Mouse (Mus musculus) CH12.LX (cell line): ENCODE measurements around the gene Creb3l1. TPM values are rescaled to one million over a fixed set of nuclear protein-coding genes. Genes with fewer than 3 reads are reported as not detected.

Source experiments
- DNase-seq: peaks from one replicate; pipeline ENCODE4 v3.0.0-alpha.2; 2013; ENCODE audit errors: extremely low read depth
- H3K27ac ChIP-seq: 2 replicates; pipeline ENCODE4 v1.5.1; 2012; ENCODE audit warnings: low read depth, mild to moderate bottlenecking, control low read depth, moderate library complexity; ENCODE audit not compliant: insufficient read depth
- H3K27me3 ChIP-seq: replicated peaks from 2 replicates; pipeline ENCODE3; 2012; ENCODE audit warnings: inconsistent platforms
- H3K36me3 ChIP-seq, 2 experiments: replicated peaks in 1 of 2; 2 replicates each; pipeline versions ENCODE3 to v1.6.1; 2012; ENCODE audit warnings: inconsistent platforms in 1 of 2, low read length in 1 of 2, mild to moderate bottlenecking in 1 of 2, mixed read lengths in 1 of 2, moderate library complexity in 1 of 2; ENCODE audit not compliant: control insufficient read depth in 1 of 2, insufficient read depth in 1 of 2
- H3K4me1 ChIP-seq, 2 experiments: 2 replicates each; pipeline ENCODE4 v1.6.1; 2012; ENCODE audit warnings: inconsistent platforms in 1 of 2, moderate library complexity in 1 of 2; ENCODE audit not compliant: insufficient read depth in 2 of 2, control insufficient read depth in 1 of 2
- H3K4me2 ChIP-seq: 2 replicates; pipeline ENCODE4 v1.6.1; 2012; ENCODE audit warnings: low read depth, mild to moderate bottlenecking, control low read depth; ENCODE audit not compliant: poor library complexity, insufficient read depth, severe bottlenecking
- H3K4me3 ChIP-seq, 3 experiments: fragments of 150-350 bp in 1 of 3; sonication (generic) in 1 of 3; replicated peaks in 1 of 3; 2 replicates each; pipeline versions ENCODE3 to v1.5.1; 2011 to 2012; ENCODE audit warnings: low read depth in 2 of 3, low read length in 2 of 3, mild to moderate bottlenecking in 2 of 3, moderate library complexity in 2 of 3, control low read depth in 1 of 3, improper control_type of control experiment in 1 of 3, inconsistent platforms in 1 of 3, mixed read lengths in 1 of 3; ENCODE audit not compliant: poor library complexity in 1 of 3
- H3K79me2 ChIP-seq: replicated peaks from 2 replicates; pipeline ENCODE4 v1.6.1; 2012; ENCODE audit warnings: mild to moderate bottlenecking, moderate library complexity; ENCODE audit not compliant: control insufficient read depth, poor library complexity, insufficient read depth, severe bottlenecking; ENCODE audit errors: extremely low read depth
- H3K9ac ChIP-seq: 2 replicates; pipeline ENCODE4 v1.6.1; 2012; ENCODE audit warnings: low read depth, mild to moderate bottlenecking, control low read depth, moderate library complexity; ENCODE audit not compliant: insufficient read depth
- H3K9me3 ChIP-seq: replicated peaks from 2 replicates; pipeline ENCODE3; 2012; ENCODE audit warnings: low read length, inconsistent platforms, mixed read lengths
- CHD1 ChIP-seq: IDR thresholded peaks from 2 replicates; pipeline ENCODE4 v1.6.1; 2012; ENCODE audit warnings: low read depth, low read length, improper control_type of control experiment, inconsistent platforms
- CHD2 ChIP-seq: IDR thresholded peaks from 2 replicates; pipeline ENCODE4 v1.6.1; 2011; ENCODE audit warnings: low read length, improper control_type of control experiment
- CTCF ChIP-seq, 2 experiments: IDR thresholded peaks in 1 of 2; conservative IDR thresholded peaks in 1 of 2; 2 replicates each; pipeline ENCODE4 v1.5.1; 2011 to 2012; ENCODE audit warnings: low read depth in 2 of 2, low read length in 2 of 2, improper control_type of control experiment in 1 of 2, inconsistent platforms in 1 of 2, mild to moderate bottlenecking in 1 of 2, moderate library complexity in 1 of 2
- ELF1 ChIP-seq: IDR thresholded peaks from 2 replicates; pipeline ENCODE4 v1.6.1; 2014; ENCODE audit warnings: low read depth, mild to moderate bottlenecking, inconsistent platforms, low read length, improper control_type of control experiment
- EP300 ChIP-seq: IDR thresholded peaks from 2 replicates; pipeline ENCODE4 v1.6.1; 2011; ENCODE audit warnings: low read length, improper control_type of control experiment
- ETS1 ChIP-seq: conservative IDR thresholded peaks from 2 replicates; pipeline ENCODE4 v1.6.1; 2012; ENCODE audit warnings: low read depth, mild to moderate bottlenecking, inconsistent platforms, low read length, improper control_type of control experiment, moderate library complexity
- GABPA ChIP-seq: IDR thresholded peaks from 2 replicates; pipeline ENCODE4 v1.6.1; 2012; ENCODE audit warnings: low read depth, low read length, improper control_type of control experiment, inconsistent platforms; ENCODE audit not compliant: insufficient replicate concordance
- HCFC1 ChIP-seq: IDR thresholded peaks from 2 replicates; pipeline ENCODE4 v1.6.1; 2012; ENCODE audit warnings: low read depth, mild to moderate bottlenecking, inconsistent platforms, low read length, improper control_type of control experiment
- JUN ChIP-seq: IDR thresholded peaks from 2 replicates; pipeline ENCODE4 v1.6.1; 2011; ENCODE audit warnings: low read depth, mild to moderate bottlenecking, low read length, improper control_type of control experiment, moderate library complexity; ENCODE audit not compliant: insufficient read depth
- JUND ChIP-seq: conservative IDR thresholded peaks from 2 replicates; pipeline ENCODE4 v1.6.1; 2011; ENCODE audit warnings: low read depth, low read length, improper control_type of control experiment
- KAT2A ChIP-seq: IDR thresholded peaks from 2 replicates; pipeline ENCODE4 v1.6.1; 2012; ENCODE audit warnings: low read length, improper control_type of control experiment, inconsistent platforms; ENCODE audit not compliant: insufficient replicate concordance
- MAFK ChIP-seq: IDR thresholded peaks from 2 replicates; pipeline ENCODE4 v1.6.1; 2011; ENCODE audit warnings: low read length, improper control_type of control experiment; ENCODE audit not compliant: insufficient replicate concordance
- MAZ ChIP-seq: IDR thresholded peaks from 2 replicates; pipeline ENCODE4 v1.6.1; 2012; ENCODE audit warnings: low read depth, mild to moderate bottlenecking, inconsistent platforms, low read length, improper control_type of control experiment, moderate library complexity
- MEF2A ChIP-seq: IDR thresholded peaks from 2 replicates; pipeline ENCODE4 v1.6.1; 2014; ENCODE audit warnings: low read depth, mild to moderate bottlenecking, inconsistent platforms, low read length, improper control_type of control experiment, borderline replicate concordance
- MXI1 ChIP-seq: IDR thresholded peaks from 2 replicates; pipeline ENCODE4 v1.6.1; 2011; ENCODE audit warnings: mild to moderate bottlenecking, low read depth, low read length, improper control_type of control experiment
- MYC ChIP-seq: IDR thresholded peaks from 2 replicates; pipeline ENCODE4 v1.6.1; 2011; ENCODE audit warnings: low read depth, mild to moderate bottlenecking, improper control_type of control experiment, low read length
- NELFE ChIP-seq: IDR thresholded peaks from 2 replicates; pipeline ENCODE4 v1.6.1; 2011; ENCODE audit warnings: low read depth, low read length, improper control_type of control experiment
- NRF1 ChIP-seq: IDR thresholded peaks from 2 replicates; pipeline ENCODE4 v1.6.1; 2014; ENCODE audit warnings: low read depth, mild to moderate bottlenecking, inconsistent platforms, low read length, improper control_type of control experiment, moderate library complexity
- PAX5 ChIP-seq: IDR thresholded peaks from 2 replicates; pipeline ENCODE4 v1.6.1; 2012; ENCODE audit warnings: low read length, inconsistent platforms, mixed read lengths
- POLR2A ChIP-seq: IDR thresholded peaks from 2 replicates; pipeline ENCODE4 v1.6.1; 2011; ENCODE audit warnings: low read depth, mild to moderate bottlenecking, improper control_type of control experiment, low read length
- POLR2AphosphoS2 ChIP-seq: IDR thresholded peaks from 2 replicates; pipeline ENCODE4 v1.6.1; 2011; ENCODE audit warnings: low read depth, low read length, improper control_type of control experiment
- RAD21 ChIP-seq: IDR thresholded peaks from 2 replicates; pipeline ENCODE4 v1.6.1; 2011; ENCODE audit warnings: low read depth, mild to moderate bottlenecking, low read length, improper control_type of control experiment, moderate library complexity
- RCOR1 ChIP-seq: conservative IDR thresholded peaks from 2 replicates; pipeline ENCODE4 v1.6.1; 2012; ENCODE audit warnings: low read depth, mild to moderate bottlenecking, inconsistent platforms, low read length, improper control_type of control experiment
- SIN3A ChIP-seq: IDR thresholded peaks from 2 replicates; pipeline ENCODE4 v1.6.1; 2012; ENCODE audit warnings: low read length, improper control_type of control experiment, inconsistent platforms
- SMC3 ChIP-seq: IDR thresholded peaks from 2 replicates; pipeline ENCODE4 v1.6.1; 2011; ENCODE audit warnings: low read depth, low read length, improper control_type of control experiment
- UBTF ChIP-seq: IDR thresholded peaks from 2 replicates; pipeline ENCODE4 v1.6.1; 2012; ENCODE audit warnings: low read depth, mild to moderate bottlenecking, inconsistent platforms, low read length, improper control_type of control experiment, moderate library complexity
- USF1 ChIP-seq: IDR thresholded peaks from 2 replicates; pipeline ENCODE4 v1.6.1; 2014; ENCODE audit warnings: low read depth, mild to moderate bottlenecking, inconsistent platforms, low read length, improper control_type of control experiment
- ZC3H11A ChIP-seq: IDR thresholded peaks from 2 replicates; pipeline ENCODE4 v1.6.1; 2012; ENCODE audit warnings: low read depth, mild to moderate bottlenecking, inconsistent platforms, low read length, improper control_type of control experiment
- ZKSCAN1 ChIP-seq: IDR thresholded peaks from 2 replicates; pipeline ENCODE4 v1.6.1; 2012; ENCODE audit warnings: low read depth, inconsistent platforms, low read length, improper control_type of control experiment, borderline replicate concordance
- ZMIZ1 ChIP-seq: IDR thresholded peaks from 2 replicates; pipeline ENCODE4 v1.6.1; 2012; ENCODE audit warnings: low read depth, mild to moderate bottlenecking, inconsistent platforms, low read length, improper control_type of control experiment
- ZNF384 ChIP-seq: IDR thresholded peaks from 2 replicates; pipeline ENCODE4 v1.6.1; 2012; ENCODE audit warnings: low read depth, low read length, improper control_type of control experiment, inconsistent platforms
- dilution Hi-C: fragments of 300-500 bp; cut with MboI; formaldehyde crosslinking; loops from 2 replicates; pipeline ENCODE4 v1.14.3; 2020; ENCODE audit warnings: low sequenced_read_pairs; ENCODE audit not compliant: extremely low pct_unique_long_range_greater_than_20kb, extremely low pct_ligation_motif_present
- in situ Hi-C: fragments of 300-500 bp; cut with MboI; formaldehyde crosslinking; loops from 3 replicates; pipeline ENCODE4 v1.14.3; 2019; ENCODE audit warnings: low sequenced_read_pairs, low pct_ligation_motif_present, low pct_unique_long_range_greater_than_20kb, mixed read lengths
- polyA plus RNA-seq: library from polyadenylated mRNA; unstranded; fragments of >175 nt; gene quantifications from 2 replicates; pipeline ENCODE4 v1.2.1, GENCODE M21; 2012; ENCODE audit warnings: low read depth; ENCODE audit not compliant: insufficient read length
- total RNA-seq, 2 experiments: library from RNA; depleted of rRNA; stranded (reverse); fragments of 300-350 nt in 1 of 2; fragments of >200 nt in 1 of 2; gene quantifications; 2 replicates each; pipeline ENCODE4 v1.2.3; 2012 to 2014

The Creb3l1 gene
- total and polyA plus RNA-seq, 3 experiments: 0.08 to 2.0 (median 0.59) TPM

DNA sequence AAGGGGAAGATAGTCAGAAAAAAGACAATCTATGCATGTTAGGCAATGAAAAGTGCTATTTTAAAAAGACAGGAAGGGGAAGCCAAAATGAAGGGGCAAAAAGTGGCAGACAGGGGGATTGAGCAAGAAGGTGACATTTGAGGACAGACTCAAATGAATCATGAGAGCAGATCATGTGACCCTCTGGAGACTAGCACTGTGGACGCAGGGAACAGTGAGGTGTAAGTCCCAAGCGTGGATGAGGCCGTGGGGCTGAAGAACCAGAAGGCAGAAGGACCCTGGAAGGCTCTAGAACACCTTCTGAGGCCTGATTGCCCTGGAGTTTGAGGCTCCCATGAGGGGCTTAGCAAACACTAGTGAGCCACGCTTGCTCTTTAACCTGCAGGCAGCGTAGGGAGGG, 57.9 kb downstream of the Creb3l1 start:
- Histone ChIP-seq H3K4me1 (peaks cover 13 to 37% of the 10 kb centered on the region in 2 experiments), H3K36me3 (peaks cover 0 to 2% of the 10 kb centered on the region in 2 experiments), H3K27me3 (peaks cover 22% of the 10 kb centered on the region), H3K79me2 (peaks cover 19% of the 10 kb centered on the region), H3K9me3 (no peaks in the 10 kb centered on the region), H3K27ac (no peak overlapping the region), H3K4me2 (no peak overlapping the region), H3K4me3 (no peak overlapping the region), H3K9ac (no peak overlapping the region)
- TF ChIP-seq RCOR1 (no peak), UBTF (no peak), ZC3H11A (no peak), ZMIZ1 (no peak), EP300 (no peak), JUND (no peak), MAFK (no peak), USF1 (no peak), MAZ (no peak), MXI1 (no peak), MEF2A (no peak), PAX5 (no peak), SIN3A (no peak), CHD2 (no peak)
- DNase-seq: no peak
- dilution Hi-C loops: no loop called here
- in situ Hi-C loops: no loop called here

DNA sequence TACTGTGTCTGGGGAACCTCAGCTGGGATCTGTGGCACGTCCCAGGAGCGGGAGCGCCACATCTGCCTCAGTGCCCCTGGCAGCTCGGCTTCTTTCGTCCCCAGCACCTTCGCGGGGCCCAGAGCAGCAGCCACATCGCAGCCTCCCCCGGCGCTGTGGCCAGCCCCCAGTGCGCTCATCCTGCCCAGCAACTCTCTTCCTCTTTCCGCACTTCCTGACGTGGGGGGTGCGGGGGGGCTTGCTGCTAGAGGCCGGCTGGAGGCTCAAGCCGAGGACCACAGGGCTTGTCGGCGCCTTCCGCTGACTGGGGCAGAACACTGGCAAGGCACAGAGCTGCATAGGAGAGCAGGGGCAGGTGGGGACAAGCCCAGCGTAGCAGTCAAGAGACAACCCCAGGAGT, 58.9 kb downstream of the Creb3l1 start:
- dilution Hi-C loops (no loop called here), in situ Hi-C loops (no loop called here)
- peak overlapping the region; percentile 23; the same call in 1 of the 2 replicates for H3K27ac ChIP-seq
- H3K36me3 ChIP-seq: peaks cover 0 to 10% of the 10 kb centered on the region in 2 experiments
- peaks cover 13 to 44% of the 10 kb centered on the region in 2 experiments for H3K4me1 ChIP-seq
- no peaks in the 10 kb centered on the region for H3K9me3 ChIP-seq
- peak overlapping the region; percentile 83 for H3K4me2 ChIP-seq
- H3K4me3 ChIP-seq: peak overlapping the region; percentile 70 to 91 (median 79)
- peak overlapping the region; percentile 71 for H3K9ac ChIP-seq
- peaks cover 23% of the 10 kb centered on the region for H3K79me2 ChIP-seq
- DNase-seq: no peak
- peaks cover 18% of the 10 kb centered on the region for H3K27me3 ChIP-seq
- peak; percentile 87 for TF ChIP-seq ELF1
- peak; percentile 72 for TF ChIP-seq SIN3A
- TF ChIP-seq MYC: no peak
- no peak for TF ChIP-seq ZC3H11A
- peak; percentile 66; the same call in 1 of the 2 replicates for TF ChIP-seq POLR2A
- no peak for TF ChIP-seq JUND
- TF ChIP-seq ZKSCAN1: no peak
- TF ChIP-seq USF1: no peak
- TF ChIP-seq EP300: no peak; the same call in 1 of the 2 replicates
- TF ChIP-seq CTCF (conservative IDR thresholded peaks at IDR 0.05 in 1 of 2, IDR thresholded peaks at IDR 0.05 in 1 of 2; ENCODE audit: low read depth in 2 of 2, low read length in 2 of 2): no peak
- no peak for TF ChIP-seq PAX5
- TF ChIP-seq UBTF: peak; percentile 56; the same call in 1 of the 2 replicates
- TF ChIP-seq CHD2: no peak; the same call in 1 of the 2 replicates
- TF ChIP-seq MEF2A: peak; percentile 54; the same call in 1 of the 2 replicates
- no peak for TF ChIP-seq SMC3
- TF ChIP-seq CHD1: 0 out of 2 replicates have a peak, but pooled peaks have one; percentile 44
- no peak for TF ChIP-seq ZNF384
- peak; percentile 85 for TF ChIP-seq MAZ
- TF ChIP-seq RCOR1: no peak
- TF ChIP-seq ETS1: no peak
- no peak for TF ChIP-seq RAD21
- peak; percentile 55 for TF ChIP-seq HCFC1
- no peak for TF ChIP-seq KAT2A
- TF ChIP-seq NELFE: peak; percentile 71
- 0 out of 2 replicates have a peak, but pooled peaks have one; percentile 25 for TF ChIP-seq NRF1
- 0 out of 2 replicates have a peak, but pooled peaks have one; percentile 28 for TF ChIP-seq POLR2AphosphoS2
- TF ChIP-seq GABPA: no peak
- no peak for TF ChIP-seq JUN
- no peak for TF ChIP-seq MAFK
